Mouse (Mus musculus) thymus, postnatal 14 days (tissue): ENCODE measurements around the gene Dimt1.
"Not testable (repeated sequence)": the region's sequence is repeated elsewhere in the genome, so short reads cannot be mapped to it uniquely, and the experiment has no call there.

Experiments
- DNase-seq: peaks from one replicate; pipeline ENCODE4 v3.0.0; 2021

Gene Dimt1

DNA sequence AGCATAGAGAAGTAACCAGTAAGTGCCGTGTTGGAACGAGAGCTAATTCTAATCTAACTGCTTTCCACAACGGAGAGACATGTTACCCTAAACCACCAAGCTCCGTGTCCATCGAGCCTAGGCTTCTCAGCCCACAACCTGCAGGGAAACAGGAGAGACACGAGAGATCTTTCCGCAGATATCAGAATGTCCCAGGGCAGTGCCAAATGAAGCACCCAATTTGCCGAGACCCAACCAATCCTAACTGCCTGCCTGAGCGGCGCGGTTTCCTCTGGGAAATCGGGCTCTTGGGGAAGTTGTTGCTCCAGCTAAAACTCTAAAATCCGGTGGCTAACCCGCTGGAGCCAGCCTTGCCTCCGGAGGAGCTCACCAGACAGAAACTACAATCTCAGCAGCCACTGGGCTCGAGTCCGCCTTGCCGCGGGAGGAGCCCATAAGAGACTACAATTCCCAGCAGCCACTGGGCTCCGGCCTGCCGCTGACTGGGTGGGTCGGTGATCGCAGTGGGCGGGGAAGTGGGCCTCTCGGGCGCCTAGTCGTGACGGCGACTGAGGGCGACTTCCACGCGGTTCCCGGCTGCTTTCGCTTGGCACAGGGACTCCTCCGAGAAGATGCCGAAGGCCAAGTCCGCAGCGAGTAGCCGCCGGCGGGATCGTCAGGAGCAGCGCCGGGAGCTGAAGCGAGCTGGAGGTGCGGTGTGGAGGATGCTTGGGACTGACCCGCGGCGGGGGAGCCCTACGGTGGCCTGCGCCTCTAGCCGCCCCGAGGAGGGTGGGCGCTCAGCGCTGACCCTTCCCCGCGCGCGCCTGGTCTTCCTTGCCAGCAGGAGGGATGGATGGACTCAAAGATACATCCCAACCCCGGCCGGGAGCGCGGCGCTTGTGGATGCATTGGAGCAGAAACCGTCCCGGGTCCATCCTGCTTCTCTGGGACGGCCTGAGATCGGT is at the start of gene Dimt1:
Gene Dimt1 (plus strand): TSS at position 534 of the 947 bp plus-strand sequence.
- DNase-seq: peak; percentile 95

DNA sequence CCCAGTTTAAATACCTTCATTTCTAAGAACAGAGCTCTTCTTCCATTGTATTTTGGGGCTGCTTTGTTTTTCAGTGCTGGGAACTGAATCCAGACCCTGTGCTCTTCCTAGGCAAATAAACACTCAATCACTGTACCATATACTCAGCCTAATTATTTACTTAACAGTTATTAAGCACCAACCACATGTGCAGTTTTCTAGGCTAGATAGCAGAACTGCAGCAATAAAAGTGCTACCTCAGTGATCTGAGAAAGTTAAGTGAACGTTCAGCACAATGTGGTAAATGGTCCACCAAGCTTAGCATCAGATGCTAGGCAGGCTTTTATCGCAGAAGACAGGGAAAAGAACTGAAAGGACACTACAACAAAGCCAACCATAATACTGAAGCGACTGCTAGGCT is 42.3 kb upstream of the Dimt1 start:
- no peak for DNase-seq

DNA sequence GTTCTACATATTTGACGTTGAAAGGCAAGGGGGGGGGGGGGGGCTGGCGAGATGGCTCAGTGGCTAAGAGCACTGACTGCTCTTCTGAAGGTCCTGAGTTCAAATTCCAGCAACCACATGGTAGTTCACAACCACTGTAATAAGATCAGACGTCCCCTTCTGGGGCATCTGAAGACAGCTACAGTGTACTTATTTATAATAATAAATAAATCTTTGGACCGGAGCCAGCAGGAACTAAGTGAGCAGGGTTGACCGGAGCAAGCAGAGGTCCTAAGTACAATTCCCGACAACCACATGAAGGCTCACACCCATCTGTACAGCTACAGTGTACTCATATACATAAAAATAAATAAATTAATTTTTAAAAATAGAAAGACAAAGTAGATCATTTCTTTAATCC is 41.8 kb upstream of the Dimt1 start:
- not testable (repeated sequence) for DNase-seq

DNA sequence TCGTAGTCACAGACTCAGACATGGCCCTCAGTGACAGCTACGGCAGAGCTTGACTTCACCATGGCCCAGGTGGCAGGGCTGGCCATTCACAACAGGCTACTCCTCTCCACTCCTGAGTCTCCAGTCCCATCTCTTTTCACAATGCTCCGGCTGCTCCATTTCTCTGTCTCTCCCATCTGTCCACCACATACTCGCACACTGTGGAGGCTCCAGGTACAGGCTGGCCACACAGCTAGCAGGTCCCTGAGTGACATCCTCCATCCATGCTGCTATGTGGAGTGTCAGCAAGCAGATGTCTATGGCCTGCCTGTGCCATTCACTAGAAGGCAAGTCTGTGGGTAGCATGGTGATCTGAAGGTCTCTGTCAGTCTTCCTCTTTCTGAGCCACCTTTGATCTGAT is 39.7 kb upstream of the Dimt1 start:
- DNase-seq: no peak

DNA sequence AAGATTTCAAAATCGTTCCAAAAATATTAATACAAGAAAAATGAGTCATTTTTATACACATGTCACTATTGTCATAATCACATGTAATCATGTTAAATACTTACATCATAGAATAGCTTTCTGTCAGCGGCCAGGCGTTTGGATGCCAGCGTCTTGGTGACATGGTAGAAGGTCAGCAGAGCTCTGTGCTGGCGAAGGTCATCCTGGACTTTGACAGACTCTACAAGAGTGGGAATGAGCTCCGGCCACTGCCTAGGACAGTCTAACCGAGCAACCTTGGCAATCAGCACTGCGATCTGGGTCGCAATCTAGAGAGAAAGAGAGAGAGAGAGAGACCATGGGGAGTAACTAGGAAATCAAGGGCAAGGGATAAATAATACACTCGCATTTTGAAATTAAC is 36.8 kb upstream of the Dimt1 start:
- no peak for DNase-seq

DNA sequence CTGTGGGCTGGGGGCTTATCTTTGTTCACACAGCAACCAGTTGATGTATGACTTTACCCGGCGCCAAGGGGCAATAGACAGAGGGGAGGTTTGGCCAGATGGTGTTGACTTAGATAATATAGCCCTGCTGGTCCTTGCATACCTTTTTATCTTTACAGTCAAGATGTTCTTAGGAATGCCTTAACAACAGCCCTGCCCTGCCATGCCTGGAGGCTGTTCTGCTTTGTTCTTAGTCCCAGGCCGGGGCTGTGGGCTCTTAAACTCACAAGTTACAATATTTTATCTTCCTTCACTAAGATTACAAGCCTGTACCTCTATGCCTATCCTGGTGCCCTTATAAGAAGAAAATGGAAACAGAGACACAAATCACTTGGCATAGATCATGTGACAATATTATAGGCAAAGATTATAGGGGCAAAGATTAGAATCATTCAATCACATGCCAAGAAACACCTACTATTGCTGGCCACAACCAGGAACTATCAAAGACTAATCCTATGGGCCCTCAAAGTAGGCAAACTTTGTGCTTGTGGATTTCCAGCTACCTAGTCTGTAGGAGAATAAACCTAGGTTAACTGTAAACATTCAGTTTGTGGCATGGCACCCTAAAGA is 33.7 kb upstream of the Dimt1 start:
- no peak for DNase-seq

DNA sequence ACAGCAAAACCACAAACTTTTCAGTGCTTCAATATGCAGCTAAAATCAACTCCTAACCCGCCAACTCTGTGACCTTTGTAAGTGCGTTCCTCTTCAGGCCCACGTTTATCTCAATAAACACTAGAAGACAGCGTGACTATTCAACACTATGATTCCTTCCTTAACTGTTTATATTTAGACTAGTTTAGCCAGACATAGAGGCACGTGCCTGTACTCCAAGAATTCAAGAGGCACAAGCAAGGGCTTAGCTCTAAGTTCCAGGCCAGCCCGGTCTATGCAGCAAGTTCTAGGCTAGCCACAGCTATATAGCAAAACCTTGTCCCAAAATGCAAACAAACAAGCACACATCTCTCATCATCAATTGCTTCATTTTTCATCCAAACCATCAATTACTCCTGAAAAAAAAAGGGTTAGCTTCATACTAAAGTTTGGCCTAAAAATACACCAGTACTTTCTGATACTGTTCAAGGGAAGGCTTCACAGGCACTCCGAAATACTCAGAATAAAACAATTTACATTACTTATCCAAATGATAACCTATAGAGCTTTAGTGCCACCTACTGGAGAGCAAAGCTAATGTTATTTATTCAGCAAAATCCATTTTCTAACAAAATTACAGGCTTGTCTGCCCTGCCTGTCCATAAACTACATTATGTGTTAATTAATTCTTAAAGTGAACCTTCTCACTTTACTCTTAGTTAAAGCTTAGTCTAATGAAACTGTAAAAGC is 28.4 kb upstream of the Dimt1 start:
- DNase-seq: no peak

DNA sequence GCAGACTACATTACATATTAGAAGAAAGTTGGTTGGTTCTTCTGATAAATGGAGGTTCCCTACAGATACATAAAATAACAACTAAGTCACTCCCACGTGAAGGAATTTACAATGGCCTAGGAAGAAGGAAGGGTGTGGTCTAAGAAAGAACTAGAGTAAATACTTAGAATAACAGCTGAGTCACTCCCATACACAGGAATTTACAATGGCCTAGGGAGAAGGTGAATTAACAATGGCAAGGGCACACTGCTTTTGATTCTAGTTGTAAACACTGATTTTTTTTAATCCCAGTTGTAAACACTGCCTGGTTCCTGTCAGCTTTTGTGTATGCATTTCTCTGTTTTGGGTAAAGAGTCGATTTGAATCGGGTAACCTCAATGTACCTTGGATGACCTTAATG is 21.0 kb upstream of the Dimt1 start:
- not testable (repeated sequence) for DNase-seq

DNA sequence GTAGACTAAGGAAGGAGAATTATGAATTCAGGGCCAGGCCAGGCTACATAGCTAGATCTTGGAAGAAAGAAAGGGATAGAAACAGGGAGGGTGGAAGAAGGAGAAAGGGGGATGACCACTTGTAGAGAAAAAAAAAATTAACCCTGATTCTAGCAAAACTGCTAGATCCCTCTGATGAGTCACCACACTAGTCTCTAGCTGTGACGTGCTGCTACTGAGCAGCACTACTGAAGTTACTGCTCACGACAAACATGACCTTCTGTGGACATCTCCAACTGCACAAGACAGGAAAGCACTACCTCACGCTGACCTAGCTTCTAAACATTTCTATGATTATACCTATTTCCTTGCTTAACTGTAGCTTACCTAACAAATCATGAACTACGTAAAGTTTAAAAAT is 18.6 kb upstream of the Dimt1 start:
- no peak for DNase-seq

DNA sequence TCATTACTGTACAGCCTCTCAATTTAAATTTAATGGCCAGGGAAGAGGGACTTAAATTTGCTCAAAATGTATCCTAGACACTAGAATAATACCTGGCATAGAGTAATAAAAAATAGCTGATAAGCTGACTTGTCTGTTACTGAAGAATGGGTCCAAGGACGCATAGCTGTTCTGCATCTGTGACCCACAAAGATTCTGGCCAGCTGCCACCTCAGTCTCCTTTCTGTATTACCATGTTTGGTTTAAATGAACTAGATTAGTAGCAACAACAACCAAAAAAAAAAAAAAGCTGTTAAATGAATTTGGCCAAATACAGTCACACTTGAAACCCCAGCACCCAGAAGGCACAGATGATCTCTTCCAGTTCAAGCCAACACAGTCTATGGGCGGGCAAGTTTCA is 17.7 kb upstream of the Dimt1 start:
- DNase-seq: no peak

DNA sequence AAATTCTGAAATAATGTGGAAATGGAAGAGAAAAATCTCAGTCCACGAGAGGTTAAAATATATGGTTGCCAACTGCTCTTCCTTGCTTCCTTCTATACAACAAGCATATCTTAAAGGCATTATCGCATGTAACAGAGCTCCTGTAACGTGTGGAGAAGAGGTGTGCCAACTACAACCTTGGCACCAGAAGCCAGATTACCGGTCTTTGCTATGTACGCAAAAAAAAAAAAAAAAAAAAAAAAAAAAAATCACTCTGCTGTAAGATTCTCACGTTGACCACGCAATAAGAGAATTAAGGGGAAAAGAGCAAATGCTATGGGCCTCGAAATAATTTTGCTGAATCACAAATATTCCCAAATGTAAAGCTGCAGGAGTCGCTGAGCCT is 11.1 kb upstream of the Dimt1 start:
- DNase-seq: no peak

DNA sequence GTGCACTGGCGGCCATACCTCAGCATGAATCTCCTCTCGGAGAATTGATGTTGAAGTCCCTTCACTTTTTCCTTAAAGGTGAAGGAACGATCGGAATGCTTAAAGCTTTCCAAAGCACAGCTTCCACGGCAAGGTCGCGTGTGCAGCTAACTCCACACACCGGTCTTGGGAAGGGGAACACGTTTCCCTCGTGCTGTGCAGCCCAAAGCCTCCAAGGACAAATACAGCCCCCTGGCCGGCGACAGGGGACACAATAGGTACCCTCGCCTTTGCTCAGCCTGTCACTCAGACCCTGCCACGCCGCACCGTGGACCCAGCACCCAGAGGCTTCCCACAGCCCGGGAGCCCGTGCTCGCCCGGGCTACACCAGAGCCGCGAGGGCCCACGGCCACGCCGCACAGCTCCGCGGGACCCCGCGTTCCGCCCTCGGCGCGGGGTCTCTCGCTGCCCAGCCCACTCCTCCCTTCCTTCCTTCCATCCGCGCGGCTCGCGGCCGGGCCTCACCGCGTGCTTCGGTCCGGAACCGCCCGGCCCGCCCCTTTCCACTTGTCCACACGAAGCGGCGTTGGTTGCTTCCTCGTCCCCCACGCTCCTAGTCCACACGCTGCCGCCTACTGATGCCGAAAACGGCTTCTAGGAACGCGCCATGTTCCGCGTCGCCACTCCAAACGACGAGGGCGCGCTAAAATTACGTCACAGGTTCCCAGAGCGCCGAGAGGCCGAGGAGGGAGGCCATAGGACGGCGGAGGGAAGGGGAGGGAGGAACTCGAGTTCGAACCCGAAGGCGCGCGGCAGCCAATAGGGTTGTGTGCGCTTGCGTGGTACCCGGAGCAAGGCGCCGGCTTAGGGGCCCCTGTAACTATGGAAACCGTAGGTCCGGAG is 10.4 kb upstream of the Dimt1 start, which contains the start of gene Ipo11:
Gene Ipo11 (minus strand): TSS at position 703 of the 882 bp plus-strand sequence.
- DNase-seq: peak; percentile 92

DNA sequence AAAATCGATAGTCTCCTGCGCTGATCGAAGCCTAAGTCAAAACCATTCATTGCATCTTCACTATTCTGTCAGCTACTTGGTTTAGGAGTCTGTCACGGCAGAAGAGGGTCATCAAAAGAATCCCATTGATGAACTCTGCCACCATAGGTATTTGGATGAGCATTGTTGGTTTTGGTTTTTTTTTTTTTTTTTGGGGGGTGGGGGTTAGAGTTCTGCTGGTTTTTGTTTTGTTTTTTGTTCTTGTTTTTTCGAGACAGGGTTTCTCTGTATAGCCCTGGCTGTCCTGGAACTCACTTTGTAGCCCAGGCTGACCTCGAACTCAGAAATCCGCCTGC is 9.8 kb upstream of the Dimt1 start:
- no peak for DNase-seq

DNA sequence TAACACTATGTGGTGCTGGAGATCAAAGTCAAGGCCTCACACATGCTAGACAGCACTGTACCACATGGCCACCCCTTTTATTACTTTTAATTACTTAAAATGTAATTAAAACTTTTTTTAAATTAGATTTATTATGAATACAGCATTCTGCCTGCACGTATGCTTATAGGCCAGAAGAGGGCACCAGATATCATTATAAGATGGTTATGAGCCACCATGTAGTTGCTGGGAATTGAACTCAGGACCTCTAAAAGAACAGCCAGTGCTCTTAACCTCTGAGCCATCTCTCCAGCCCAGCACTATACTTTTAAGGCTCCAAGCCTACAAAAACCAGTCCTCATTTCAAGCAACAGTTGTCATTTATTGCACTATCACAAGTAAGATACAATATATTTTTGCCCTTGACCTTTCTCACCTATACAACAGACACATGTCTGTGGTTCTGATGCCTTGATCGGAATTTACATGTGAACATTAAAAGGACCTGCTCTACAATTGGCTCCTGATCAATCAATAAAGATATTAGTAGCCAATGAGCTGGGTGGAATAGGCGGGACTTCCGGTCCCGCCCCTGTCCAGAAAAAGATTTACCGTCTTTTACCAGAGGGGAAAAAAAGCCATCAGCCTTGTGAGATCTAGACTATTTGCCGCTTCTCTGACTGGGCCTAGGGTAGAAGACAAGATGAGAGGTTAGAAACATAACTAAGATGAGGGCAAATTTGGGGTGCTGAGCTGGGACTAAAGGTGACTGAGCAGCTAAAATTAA is 5.5 kb upstream of the Dimt1 start:
- DNase-seq: no peak

DNA sequence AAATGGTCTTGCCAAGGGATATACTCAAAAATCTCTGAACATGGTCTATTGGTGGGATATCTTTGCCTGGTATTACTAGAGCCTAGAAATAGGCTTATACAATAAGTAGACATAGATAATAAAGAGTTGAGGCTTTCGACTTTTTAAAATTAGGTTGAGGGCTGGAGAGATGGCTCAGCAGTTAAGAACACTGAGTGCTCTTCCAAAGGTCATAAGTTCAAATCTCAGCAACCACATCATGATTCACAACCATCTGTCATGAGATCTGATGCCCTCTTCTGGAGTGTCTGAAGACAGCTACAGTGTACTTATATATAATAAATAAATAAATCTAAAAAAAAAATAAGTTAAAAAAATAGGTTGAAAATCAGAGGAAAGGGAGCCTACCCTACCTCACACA is 4.2 kb upstream of the Dimt1 start:
- DNase-seq: no peak

DNA sequence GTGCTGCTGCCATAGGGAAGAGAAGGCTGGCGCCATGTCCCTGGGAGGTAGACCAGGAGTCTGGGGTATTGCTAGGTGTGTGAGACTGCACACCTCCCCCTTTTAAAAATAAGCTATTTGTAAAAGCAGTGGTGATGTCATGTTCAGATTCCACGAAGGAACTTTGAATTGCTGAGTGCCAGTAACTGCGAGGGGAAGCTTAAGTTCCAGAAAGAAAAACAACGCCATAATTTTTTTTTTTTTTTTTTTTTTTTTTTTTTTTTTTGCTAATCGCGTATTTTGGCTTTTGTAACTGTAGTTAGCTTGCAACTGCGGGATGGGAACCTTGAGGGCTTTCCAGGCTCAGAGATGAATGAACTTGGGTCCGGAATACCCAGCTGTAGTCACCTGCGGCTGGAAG is 1.4 kb upstream of the Dimt1 start:
- DNase-seq: no peak

DNA sequence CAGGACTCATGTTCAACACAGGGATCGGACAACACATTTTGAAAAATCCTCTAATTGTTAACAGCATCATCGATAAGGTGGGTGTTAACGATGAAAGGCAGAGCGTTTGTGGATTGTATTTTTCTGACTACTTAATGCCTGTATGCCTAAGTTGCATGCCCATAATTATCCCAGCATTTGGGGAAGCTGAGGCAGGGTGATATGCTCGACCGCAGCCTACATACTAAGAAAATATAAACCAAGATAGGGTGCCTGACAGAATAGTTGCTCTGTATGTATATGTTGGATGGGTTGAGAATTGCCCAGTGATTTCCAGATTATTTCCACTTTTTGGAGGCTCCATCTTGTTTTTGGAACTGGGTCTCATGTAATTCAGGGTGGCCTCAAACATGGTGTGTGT is 656 bp downstream of the Dimt1 start:
- DNase-seq: no peak

DNA sequence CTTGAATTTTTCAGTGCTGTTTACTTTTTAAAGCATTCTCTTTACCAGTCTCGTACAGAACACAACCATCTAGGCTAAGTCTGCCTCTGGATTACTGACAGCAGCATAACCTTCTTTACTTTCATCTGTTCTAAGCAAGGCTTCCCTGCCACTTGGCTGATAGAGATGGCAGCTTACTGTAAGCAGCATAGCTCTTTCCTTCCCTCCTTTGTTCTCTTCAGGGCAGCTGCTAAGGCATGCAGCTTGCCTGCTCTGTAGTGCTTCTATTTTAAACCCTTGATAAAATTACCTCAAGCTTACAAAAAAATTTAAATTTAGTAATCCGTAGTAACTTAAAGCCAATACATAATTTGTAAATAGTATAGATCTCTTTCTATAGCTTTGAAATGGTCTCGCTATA is 8.0 kb downstream of the Dimt1 start:
- DNase-seq: no peak

DNA sequence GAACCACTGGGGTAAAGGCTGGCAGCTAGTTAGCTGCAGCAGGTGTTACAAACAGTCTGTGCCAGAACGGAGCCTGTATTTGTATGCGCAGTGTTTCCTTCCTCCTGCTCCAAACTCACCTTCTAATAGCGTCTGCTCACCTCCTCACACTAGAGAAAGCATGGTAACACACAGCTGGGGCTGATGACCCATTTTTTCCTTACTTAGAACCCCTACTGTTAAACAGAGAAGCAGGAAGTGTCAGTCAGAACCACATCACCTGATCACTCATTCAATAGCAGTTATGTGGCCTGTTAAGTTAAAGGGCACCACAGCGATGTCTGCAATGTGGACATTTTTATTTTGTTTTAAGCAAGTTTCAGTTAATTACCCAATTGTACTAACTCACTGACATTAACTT is 10.6 kb downstream of the Dimt1 start:
- DNase-seq: no peak

DNA sequence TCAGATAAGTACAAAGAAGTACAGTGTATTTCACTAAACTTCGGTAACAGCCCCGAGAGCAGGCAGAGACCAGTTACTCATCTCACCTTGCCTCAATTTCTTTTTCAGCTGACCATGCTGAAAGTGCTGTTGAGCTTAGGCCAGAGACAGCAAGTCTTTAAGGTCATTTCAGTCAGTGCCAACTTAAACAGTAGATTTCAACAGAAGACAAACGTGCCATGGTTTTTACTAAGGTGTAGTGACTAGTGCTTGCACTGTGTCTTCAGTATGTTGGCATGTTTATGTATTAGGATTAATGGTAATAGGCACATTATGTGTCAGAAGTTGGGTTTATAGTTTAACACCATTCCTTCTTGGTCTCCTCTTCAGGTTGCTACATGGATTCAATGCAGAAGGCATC is 11.4 kb downstream of the Dimt1 start:
- DNase-seq: no peak

DNA sequence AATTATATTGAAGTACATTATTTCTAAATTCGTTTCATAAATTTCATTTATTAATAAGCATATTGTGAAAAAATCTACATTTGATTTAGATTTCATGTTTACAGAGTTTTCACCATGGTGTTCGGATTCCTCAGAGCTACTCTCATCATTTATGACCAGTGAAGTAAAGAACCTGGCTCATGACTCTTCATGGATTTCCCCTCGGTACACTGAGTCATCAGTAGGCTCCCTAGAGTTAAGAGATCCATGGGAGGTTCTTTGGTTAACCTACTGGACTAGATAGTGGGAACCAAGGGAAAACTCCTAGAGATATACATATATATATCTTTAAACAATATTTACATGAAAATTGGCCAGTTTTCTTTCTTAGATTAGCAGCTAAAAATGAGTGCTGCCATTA is 13.6 kb downstream of the Dimt1 start:
- no peak for DNase-seq

DNA sequence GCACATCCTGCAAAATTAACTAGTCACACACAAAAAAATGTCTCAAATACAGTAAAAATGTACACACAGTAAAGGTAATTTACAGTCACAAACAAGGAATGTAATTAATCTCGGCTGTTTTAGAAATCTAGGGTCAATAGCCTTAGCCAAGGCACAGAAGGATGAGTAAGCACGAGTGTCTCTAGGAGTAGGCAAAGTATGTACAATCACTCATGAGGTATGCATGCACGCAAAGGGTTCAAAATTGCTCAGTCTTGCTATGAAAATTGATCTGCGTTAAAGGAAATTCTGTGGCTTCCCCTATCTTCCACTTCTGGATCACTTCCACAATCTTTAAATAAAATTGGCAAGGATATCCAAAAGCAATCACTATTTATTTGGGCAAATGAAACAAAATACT is 14.6 kb downstream of the Dimt1 start:
- no peak for DNase-seq
